Mouse (Mus musculus) heart, postnatal 0 days (tissue): Measurements from ENCODE around the gene Erp29. TPM values are rescaled to one million over a fixed set of nuclear protein-coding genes. Genes with fewer than 3 reads are reported as not detected.

Experiments used
- ATAC-seq: fragments of 200-750 bp; cut with Nextera tagmentation; 2 replicates; pipeline ENCODE4 v1.8.0; 2017; ENCODE audit warnings: low read depth, moderate number of reproducible peaks, moderate library complexity; ENCODE audit not compliant: insufficient read depth
- DNase-seq: peaks from one replicate; pipeline ENCODE4 v3.0.0-alpha.2; 2016; ENCODE audit warnings: low spot score
- H3K27ac ChIP-seq: fragments of 300-500 bp; sonication (generic); 2 replicates; pipeline ENCODE4 v1.5.1; 2014; ENCODE audit warnings: low read depth, mild to moderate bottlenecking
- H3K27me3 ChIP-seq: fragments of 300-500 bp; sonication (generic); 2 replicates; pipeline ENCODE4 v1.6.1; 2014; ENCODE audit warnings: low read length, mixed read lengths; ENCODE audit not compliant: control insufficient read depth, insufficient read depth
- H3K36me3 ChIP-seq: fragments of 300-500 bp; sonication (generic); replicated peaks from 2 replicates; pipeline ENCODE4 v1.6.1; 2014; ENCODE audit warnings: low read length, mixed read lengths; ENCODE audit not compliant: control insufficient read depth, insufficient read depth
- H3K4me1 ChIP-seq: fragments of 300-500 bp; sonication (generic); 2 replicates; pipeline ENCODE4 v1.6.1; 2014; ENCODE audit warnings: antibody characterized with exemption; ENCODE audit not compliant: control insufficient read depth, insufficient read depth
- H3K4me2 ChIP-seq: fragments of 300-500 bp; sonication (generic); 2 replicates; pipeline ENCODE4 v1.6.1; 2014; ENCODE audit warnings: low read depth, mild to moderate bottlenecking, low read length, moderate library complexity
- H3K4me3 ChIP-seq: fragments of 300-500 bp; sonication (generic); 2 replicates; pipeline ENCODE4 v1.5.1; 2014; ENCODE audit warnings: low read depth, low read length
- H3K9ac ChIP-seq: fragments of 300-500 bp; sonication (generic); replicated peaks from 2 replicates; pipeline ENCODE4 v1.6.1; 2014; ENCODE audit warnings: low read depth, low read length, mixed read lengths
- H3K9me3 ChIP-seq: fragments of 300-500 bp; sonication (generic); replicated peaks from 2 replicates; pipeline ENCODE4 v1.6.1; 2016; ENCODE audit warnings: low read length; ENCODE audit not compliant: control insufficient read depth
- CTCF ChIP-seq: IDR thresholded peaks from 2 replicates; pipeline ENCODE4 v1.5.1; 2016; ENCODE audit warnings: antibody characterized with exemption, control low read depth, low read depth
- EP300 ChIP-seq: IDR thresholded peaks from 2 replicates; pipeline ENCODE4 v1.6.1; 2016; ENCODE audit warnings: antibody characterized with exemption, low read depth
- WGBS: fragments of 180-500 bp; shearing (Covaris S2); extraction: QIAGEN DNeasy Blood & Tissue Kit; methylation state at CpG from one replicate; pipeline ENCODE4 v1.1.7; 2014; 5-methylcytosine and 5-hydroxymethylcytosine counted together
- polyA plus RNA-seq: library from polyadenylated mRNA; unstranded; fragments of >200 nt; fragmentation: Nextera tagmentation; extraction: Ambion mirVana; gene quantifications from 2 replicates; pipeline ENCODE4 v1.2.1, GENCODE M21; 2015
- total RNA-seq: library from RNA; depleted of rRNA; stranded (reverse); fragments of >200 nt; gene quantifications from 2 replicates; pipeline ENCODE4 v1.2.3, GENCODE M21; 2014; ENCODE audit warnings: low replicate concordance

Erp29 gene
- total and polyA plus RNA-seq, 2 experiments from 2014 or later = 32.5 to 89.3 TPM

DNA sequence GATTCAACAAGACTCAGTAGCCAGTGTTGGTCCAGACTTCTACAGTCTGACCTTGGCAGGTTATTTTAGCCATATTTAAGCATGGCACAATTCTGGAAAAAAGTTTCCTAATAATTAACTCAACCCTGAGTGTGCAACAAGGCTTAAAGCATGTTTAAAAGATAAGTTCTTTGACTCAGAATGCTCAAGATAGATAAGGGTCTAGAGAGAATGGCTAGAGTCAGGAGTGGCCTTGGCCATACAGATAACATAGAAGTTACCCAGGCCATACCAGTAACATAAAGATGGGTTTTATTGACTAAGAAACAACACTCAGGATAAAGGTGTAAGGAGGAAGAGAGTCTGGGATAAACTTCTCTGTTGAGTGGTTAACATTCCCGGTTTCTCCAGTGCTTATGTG lies 23.7 kb upstream of the Erp29 start:
- Histone ChIP-seq H3K9ac (no peak overlapping the region), H3K4me2 (no peak overlapping the region), H3K4me1 (no peaks in the 10 kb centered on the region), H3K9me3 (no peaks in the 10 kb centered on the region), H3K36me3 (no peaks in the 10 kb centered on the region), H3K4me3 (no peak overlapping the region), H3K27me3 (no peaks in the 10 kb centered on the region), H3K27ac (no peak overlapping the region)
- no peak for DNase-seq
- TF ChIP-seq CTCF = no peak
- TF ChIP-seq EP300 = no peak
- 68% methylated on average over 1 of the region's 1 CpGs for WGBS
- no peak for ATAC-seq

DNA sequence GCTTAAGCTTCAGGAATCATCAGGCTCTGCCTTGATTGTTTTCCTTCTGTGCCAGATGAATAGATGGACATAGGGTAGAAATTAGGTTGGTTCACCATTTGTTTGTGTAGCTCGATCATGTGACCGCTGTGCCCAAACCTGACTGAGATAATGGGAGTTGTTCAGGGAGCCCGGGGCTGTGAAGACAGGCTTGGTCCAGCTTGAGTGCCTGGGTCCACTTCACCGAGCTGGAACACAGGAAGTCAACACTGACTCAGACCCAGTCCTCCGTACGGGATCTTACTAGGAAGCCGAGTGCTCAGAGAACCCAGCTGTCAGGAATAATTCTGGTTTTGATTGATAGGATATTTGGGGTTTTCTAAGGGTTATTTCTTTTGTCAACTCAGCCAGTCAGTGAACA lies 22.3 kb upstream of the Erp29 start:
- no peak overlapping the region for H3K4me3 ChIP-seq
- no peak overlapping the region for H3K27ac ChIP-seq
- H3K9ac ChIP-seq = no peak overlapping the region
- H3K4me1 ChIP-seq = no peaks in the 10 kb centered on the region
- H3K36me3 ChIP-seq = no peaks in the 10 kb centered on the region
- WGBS = 64% methylated on average over 7 of the region's 7 CpGs
- TF ChIP-seq CTCF = no peak
- TF ChIP-seq EP300 = no peak
- H3K4me2 ChIP-seq = no peak overlapping the region
- ATAC-seq (no peak), DNase-seq (no peak)
- H3K9me3 ChIP-seq = no peaks in the 10 kb centered on the region
- no peaks in the 10 kb centered on the region for H3K27me3 ChIP-seq

DNA sequence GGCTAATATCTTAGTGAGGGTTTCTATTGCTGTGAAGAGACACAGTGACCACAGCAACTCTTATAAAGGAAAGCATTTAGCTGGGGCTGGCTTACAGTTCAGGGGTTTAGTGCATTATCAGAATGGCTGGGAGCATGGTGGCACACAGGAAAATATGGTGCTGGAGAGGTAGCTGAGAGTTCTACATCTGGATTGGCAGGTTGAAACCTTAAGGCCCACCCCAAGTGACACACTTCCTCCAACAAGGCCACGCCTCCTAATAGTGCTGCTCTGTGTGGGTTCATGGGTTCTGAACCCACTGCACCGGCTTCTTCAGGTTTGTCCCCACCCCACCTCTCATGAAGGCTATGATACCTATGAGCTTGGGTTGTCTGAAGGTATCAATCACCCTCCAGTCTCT lies 20.1 kb upstream of the Erp29 start:
- ATAC-seq = no peak
- Histone ChIP-seq H3K4me1 (no peaks in the 10 kb centered on the region), H3K4me2 (no peak overlapping the region), H3K36me3 (no peaks in the 10 kb centered on the region), H3K27me3 (no peaks in the 10 kb centered on the region), H3K9me3 (no peaks in the 10 kb centered on the region), H3K4me3 (no peak overlapping the region), H3K9ac (no peak overlapping the region), H3K27ac (no peak overlapping the region)
- no peak for DNase-seq
- TF ChIP-seq EP300 (no peak), CTCF (no peak)
- WGBS = 85% methylated on average over 2 of the region's 2 CpGs

DNA sequence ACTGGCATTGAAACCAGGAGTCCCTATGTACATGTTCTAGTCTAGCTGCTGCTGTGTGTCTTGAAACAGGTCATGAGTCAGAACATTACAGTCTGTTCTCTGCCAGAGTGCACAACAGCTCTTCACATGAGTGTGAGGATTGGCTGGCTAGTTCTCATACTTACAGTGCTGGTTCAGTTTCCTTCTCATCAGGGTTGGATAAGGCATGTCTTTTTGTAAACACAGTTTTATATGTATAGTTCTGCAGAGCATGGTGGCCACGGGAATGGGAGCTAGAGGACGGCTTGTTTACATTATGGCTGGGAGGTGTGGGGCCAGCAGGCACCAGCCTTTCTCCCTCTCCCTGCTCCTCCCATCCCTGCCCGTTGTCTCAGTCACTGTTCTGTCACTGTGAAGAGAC lies 17.3 kb upstream of the Erp29 start:
- no peaks in the 10 kb centered on the region for H3K4me1 ChIP-seq
- H3K27me3 ChIP-seq = no peaks in the 10 kb centered on the region
- no peak overlapping the region for H3K4me3 ChIP-seq
- DNase-seq (no peak), ATAC-seq (no peak)
- no peaks in the 10 kb centered on the region for H3K9me3 ChIP-seq
- no peaks in the 10 kb centered on the region for H3K36me3 ChIP-seq
- no peak overlapping the region for H3K4me2 ChIP-seq
- no peak overlapping the region for H3K9ac ChIP-seq
- 23% methylated on average over 3 of the region's 3 CpGs for WGBS
- H3K27ac ChIP-seq = no peak overlapping the region
- no peak for TF ChIP-seq EP300
- TF ChIP-seq CTCF = no peak

DNA sequence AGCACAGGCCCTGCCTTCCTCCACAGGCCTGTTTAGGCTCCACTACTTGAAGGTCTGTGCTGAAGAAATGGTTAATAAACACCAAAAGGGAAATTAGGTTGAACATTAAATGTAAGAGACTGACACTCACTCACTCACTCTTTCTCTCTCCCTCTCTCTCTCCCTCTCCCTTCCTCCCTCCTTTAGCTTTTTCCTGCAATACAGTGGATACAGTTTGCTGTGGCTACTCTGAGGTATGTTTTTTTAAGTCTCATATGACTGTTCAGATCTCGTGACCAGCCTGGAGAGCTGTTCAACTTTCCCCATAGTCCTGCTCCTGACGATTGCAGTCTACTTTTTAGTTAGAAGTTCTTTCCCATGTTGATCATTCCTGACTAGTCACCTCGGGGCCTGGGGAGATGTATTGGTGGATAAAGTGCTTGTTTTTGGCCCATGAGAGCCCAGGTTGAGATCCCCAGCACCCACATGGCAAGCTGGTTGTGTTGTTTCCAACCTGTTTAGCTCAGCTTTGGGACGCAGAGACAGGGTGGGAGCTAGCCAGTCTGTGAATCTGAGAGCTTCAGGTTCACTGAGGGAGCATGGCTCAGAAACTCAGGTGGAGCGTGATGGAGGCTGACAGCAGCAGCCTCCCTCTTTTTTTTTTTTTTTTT lies 11.4 kb upstream of the Erp29 start:
- no peak for DNase-seq
- no peak for TF ChIP-seq CTCF
- Histone ChIP-seq H3K27me3 (no peaks in the 10 kb centered on the region), H3K4me2 (no peak overlapping the region), H3K27ac (no peak overlapping the region), H3K4me1 (peaks cover 8% of the 10 kb centered on the region; the same call in 1 of the 2 replicates), H3K4me3 (no peak overlapping the region), H3K9me3 (0 out of 2 replicates have a peak, but pooled peaks cover 4% of the 10 kb centered on the region), H3K9ac (no peak overlapping the region), H3K36me3 (no peaks in the 10 kb centered on the region)
- 54% methylated on average over 5 of the region's 5 CpGs for WGBS
- no peak for ATAC-seq

DNA sequence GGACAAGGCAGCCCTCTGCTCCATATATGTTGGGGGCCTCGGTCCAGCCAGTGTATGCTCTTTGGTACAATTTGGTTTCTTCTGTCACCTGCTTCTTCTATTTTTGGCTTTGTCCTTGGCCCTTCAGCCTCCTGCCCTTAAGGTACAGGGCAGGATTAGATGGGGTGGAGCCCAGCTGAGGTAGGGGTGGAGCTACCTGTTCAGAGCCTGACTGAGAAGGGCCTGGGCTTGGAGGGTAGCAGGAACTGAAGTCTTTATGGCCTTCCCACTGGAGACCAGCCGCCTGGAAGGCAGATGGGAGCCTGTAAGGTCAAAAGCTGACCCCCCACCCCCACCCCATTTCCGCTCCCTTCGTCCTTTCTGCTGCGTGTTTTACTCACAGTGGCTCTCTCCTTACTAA lies 10.7 kb upstream of the Erp29 start:
- DNase-seq (no peak), ATAC-seq (peak; percentile 17; the same call in 1 of the 2 replicates)
- peaks cover 8% of the 10 kb centered on the region; the same call in 1 of the 2 replicates for H3K4me1 ChIP-seq
- H3K9ac ChIP-seq = no peak overlapping the region
- H3K27me3 ChIP-seq = no peaks in the 10 kb centered on the region
- H3K27ac ChIP-seq = no peak overlapping the region
- H3K9me3 ChIP-seq = 0 out of 2 replicates have a peak, but pooled peaks cover 4% of the 10 kb centered on the region
- WGBS = 66% methylated on average over 5 of the region's 5 CpGs
- no peak overlapping the region for H3K4me2 ChIP-seq
- H3K4me3 ChIP-seq = no peak overlapping the region
- no peaks in the 10 kb centered on the region for H3K36me3 ChIP-seq
- TF ChIP-seq CTCF (no peak), EP300 (no peak)
